Mouse (Mus musculus) small intestine, adult 2 months (tissue): ENCODE measurements around the gene Gaa. TPM values are rescaled to one million over a fixed set of nuclear protein-coding genes. Genes with fewer than 3 reads are reported as not detected.
"Not testable (repeated sequence)": the region's sequence is repeated elsewhere in the genome, so short reads cannot be mapped to it uniquely, and the experiment has no call there.

Experiments
- H3K27ac ChIP-seq: fragments of 200-500 bp; 2 replicates; pipeline ENCODE4 v1.5.1; 2012; ENCODE audit warnings: low read depth, low read length, control low read depth, inconsistent platforms; ENCODE audit not compliant: insufficient read depth
- H3K27me3 ChIP-seq: fragments of 200-500 bp; 2 replicates; pipeline ENCODE4 v1.6.1; 2012; ENCODE audit warnings: mild to moderate bottlenecking, moderate library complexity, low read length, inconsistent platforms; ENCODE audit not compliant: control insufficient read depth, insufficient read depth
- H3K36me3 ChIP-seq: fragments of 200-500 bp; 2 replicates; pipeline ENCODE4 v1.6.1; 2012; ENCODE audit warnings: mild to moderate bottlenecking, low read length, control low read depth, inconsistent platforms; ENCODE audit not compliant: control insufficient read depth, insufficient read depth
- H3K4me1 ChIP-seq: fragments of 200-500 bp; 2 replicates; pipeline ENCODE4 v1.6.1; 2012; ENCODE audit warnings: low read length, inconsistent platforms, mixed read lengths; ENCODE audit not compliant: control insufficient read depth, insufficient read depth, insufficient read length
- H3K4me3 ChIP-seq: fragments of 200-500 bp; 2 replicates; pipeline ENCODE4 v1.5.1; 2012; ENCODE audit warnings: low read depth, mild to moderate bottlenecking, control low read depth, inconsistent platforms, low read length, moderate library complexity
- CTCF ChIP-seq: fragments of 200-500 bp; IDR thresholded peaks from 2 replicates; pipeline ENCODE4 v1.5.1; 2012; ENCODE audit warnings: low read depth, mild to moderate bottlenecking, control low read depth, inconsistent platforms, low read length, moderate library complexity, mixed read lengths; ENCODE audit not compliant: insufficient replicate concordance, insufficient read length; ENCODE audit errors: extremely low read depth
- POLR2A ChIP-seq: fragments of 200-500 bp; IDR thresholded peaks from 2 replicates; pipeline ENCODE4 v1.6.1; 2012; ENCODE audit warnings: low read depth, mild to moderate bottlenecking, control low read depth, inconsistent platforms, low read length, moderate library complexity
- WGBS: fragments of 180-500 bp; shearing (Covaris S2); methylation state at CpG from one replicate; pipeline ENCODE4 v1.1.7; 2018; 5-methylcytosine and 5-hydroxymethylcytosine counted together
- polyA plus RNA-seq: library from polyadenylated mRNA; depleted of rRNA; stranded (reverse); fragments of >200 nt; gene quantifications from 2 replicates; pipeline ENCODE4 v1.2.3, GENCODE M21; 2012

The Gaa gene
- polyA plus RNA-seq, 1 experiment, result 35.8 TPM

DNA sequence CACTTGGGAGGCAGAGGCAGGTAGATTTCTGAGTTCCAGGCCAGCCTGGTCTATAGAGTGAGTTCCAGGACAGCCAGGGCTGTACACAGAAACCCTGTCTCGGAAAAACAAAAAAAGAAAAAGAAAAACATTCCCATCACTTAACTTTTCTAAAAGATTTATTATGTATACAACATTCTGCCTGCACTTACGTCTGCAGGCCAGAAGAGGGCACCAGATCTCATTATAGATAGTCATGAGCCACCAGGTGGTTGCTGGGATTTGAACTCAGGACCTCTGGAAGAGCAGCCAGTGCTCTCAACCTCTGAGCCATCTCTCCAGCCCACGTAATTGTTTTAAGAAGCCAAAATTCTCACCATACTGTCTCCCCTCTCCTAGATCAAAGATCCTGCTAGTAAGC lies 4.8 kb downstream of the Gaa start:
- not testable (repeated sequence) for H3K4me3 ChIP-seq, H3K27me3 ChIP-seq, H3K4me1 ChIP-seq, H3K36me3 ChIP-seq, H3K27ac ChIP-seq
- WGBS, result 73% methylated on average over 3 of the region's 3 CpGs
- TF ChIP-seq CTCF, result peak; percentile 45; the same call in 1 of the 2 replicates

DNA sequence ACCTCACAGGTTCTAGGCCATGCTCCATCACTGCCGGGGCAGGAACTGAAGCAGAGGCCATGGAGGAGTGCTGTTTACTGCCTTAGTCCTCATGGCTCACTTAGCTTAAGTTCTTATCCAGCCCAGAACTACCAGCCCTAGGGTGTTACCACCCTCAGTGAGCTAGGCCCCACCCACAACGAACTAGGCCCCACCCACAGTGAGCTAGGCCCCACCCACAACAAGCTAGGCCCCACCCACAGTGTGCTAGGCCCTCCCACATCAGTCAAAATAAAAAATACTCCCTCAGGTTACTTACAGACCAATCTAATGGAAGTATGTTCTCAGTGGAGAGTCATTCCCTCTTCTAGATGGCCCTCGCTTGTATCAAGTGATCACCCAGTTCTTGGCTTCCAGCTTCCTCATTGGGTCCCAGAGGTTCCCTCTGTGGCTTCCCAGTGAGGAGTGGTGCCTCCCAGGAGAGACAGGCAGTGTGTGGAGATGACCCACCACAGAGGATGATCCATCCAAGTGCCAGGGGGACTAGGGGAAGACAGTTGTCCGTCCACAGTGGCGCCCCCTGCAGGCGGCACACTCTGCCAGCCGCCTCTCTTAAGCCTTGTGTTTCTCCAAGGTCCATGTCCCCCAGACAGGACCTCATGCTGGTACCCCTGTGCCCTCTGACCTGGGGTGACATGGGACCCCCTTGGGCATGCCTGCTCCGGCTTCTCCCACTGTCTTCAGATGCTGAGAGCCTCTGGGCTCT lies 5.7 kb downstream of the Gaa start:
- Histone ChIP-seq H3K36me3 (peaks cover 6% of the 10 kb centered on the region), H3K27me3 (no peaks in the 10 kb centered on the region), H3K27ac (no peak overlapping the region), H3K4me1 (no peaks in the 10 kb centered on the region), H3K4me3 (no peak overlapping the region)
- TF ChIP-seq POLR2A (no peak), CTCF (peak; percentile 32; the same call in 1 of the 2 replicates)
- WGBS, result 86% methylated on average over 8 of the region's 8 CpGs

DNA sequence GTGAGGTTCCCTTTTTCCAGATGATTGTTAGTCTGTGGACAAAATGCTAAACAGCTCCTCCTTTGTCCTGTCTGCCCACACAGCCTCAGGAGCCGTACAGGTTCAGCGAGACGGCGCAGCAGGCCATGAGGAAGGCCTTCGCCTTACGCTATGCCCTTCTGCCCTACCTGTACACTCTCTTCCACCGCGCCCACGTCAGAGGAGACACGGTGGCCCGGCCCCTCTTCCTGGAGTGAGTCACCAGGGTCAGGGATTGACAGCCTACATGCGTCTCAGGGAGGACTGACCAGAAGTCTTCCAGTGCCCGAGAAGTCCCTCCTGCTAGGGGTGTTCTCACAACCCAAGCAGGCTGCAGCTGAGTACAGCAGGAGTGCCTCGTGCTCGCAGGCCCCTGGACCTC lies 13.3 kb downstream of the Gaa start:
- Histone ChIP-seq H3K27me3 (no peaks in the 10 kb centered on the region), H3K4me3 (no peak overlapping the region), H3K27ac (no peak overlapping the region), H3K4me1 (peaks cover 8% of the 10 kb centered on the region), H3K36me3 (peaks cover 2% of the 10 kb centered on the region; the same call in 1 of the 2 replicates)
- TF ChIP-seq CTCF (no peak), POLR2A (peak; percentile 36; the same call in 1 of the 2 replicates)
- WGBS, result 37% methylated on average over 15 of the region's 15 CpGs

DNA sequence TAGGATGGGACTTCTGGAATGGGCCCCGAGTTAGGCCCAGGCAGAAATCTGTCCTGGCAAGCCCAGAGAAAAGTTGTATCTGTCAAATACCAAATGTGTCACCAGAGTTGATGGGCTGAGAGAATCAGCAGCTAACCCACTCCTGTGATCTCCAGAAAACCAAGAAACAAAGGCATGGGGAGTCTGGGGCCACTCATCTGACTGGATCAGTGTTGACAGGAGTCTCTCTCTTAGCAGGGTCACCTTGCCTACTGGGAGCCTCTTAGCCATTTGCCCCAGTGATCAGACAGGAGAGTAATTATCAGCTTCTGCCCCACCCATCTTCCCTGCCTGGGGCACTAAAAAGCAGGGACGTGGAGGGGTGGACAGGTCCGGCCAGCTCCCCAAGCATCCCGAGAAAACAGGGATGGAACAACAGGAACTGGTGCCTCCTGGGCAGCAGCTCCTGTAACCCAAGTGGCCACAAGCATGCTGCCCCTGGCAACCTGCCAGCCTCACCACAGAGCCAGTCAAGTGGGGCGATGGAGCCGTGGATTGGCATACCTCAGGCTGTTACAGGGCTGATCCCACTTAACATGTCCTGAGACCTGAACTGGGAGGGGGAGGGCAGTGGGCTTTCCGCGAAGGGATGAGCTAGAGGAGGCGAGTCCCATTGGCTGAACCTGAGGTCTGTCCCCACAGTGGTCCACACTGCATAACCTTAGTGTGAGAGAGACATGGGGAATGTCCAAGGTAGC lies 18.3 kb downstream of the Gaa start:
- no peak for TF ChIP-seq POLR2A
- TF ChIP-seq CTCF, result no peak
- H3K4me3 ChIP-seq, result no peak overlapping the region
- H3K27ac ChIP-seq, result no peak overlapping the region
- WGBS, result 51% methylated on average over 9 of the region's 9 CpGs
- H3K4me1 ChIP-seq, result peaks cover 3% of the 10 kb centered on the region
- no peaks in the 10 kb centered on the region for H3K27me3 ChIP-seq
- peaks cover 42% of the 10 kb centered on the region for H3K36me3 ChIP-seq

DNA sequence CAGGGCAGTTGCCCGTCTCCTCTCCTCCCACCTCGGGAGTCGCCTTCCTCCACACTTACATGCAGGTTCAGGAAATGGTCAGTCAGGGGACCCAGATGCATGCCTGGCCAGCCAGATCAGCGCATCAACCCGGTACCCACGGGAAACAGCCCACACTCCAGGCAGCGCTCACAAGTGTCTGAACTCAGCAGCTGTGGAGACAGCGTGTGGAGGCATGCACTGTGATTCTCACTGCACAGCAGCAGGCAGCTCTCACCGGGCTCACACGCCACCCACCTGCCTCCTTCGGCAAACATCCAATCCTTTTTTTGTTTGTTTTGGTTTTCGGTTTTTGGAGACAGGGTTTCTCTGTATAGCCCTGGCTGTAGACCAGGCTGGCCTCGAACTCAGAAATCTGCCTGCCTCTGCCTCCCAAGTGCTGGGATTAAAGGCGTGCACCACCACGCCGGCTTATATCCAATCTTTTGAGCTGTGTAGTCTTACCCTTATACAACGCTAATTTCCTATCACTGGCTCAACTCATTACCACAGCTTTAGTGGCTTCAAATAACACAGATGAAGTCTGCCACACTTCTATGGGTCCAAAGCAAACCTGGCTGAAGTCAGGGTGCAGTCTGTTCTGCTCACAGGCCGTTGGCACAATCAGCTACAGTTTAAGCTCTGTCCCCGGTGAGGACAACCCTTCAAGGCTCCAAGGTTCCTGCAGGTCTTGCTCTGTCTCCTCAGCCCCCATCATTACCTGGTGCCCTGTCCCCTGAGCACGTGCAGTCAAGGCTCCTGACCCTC lies 19.7 kb downstream of the Gaa start:
- WGBS, result 84% methylated on average over 20 of the region's 20 CpGs
- Histone ChIP-seq H3K27me3 (no peaks in the 10 kb centered on the region), H3K36me3 (peaks cover 56% of the 10 kb centered on the region), H3K4me3 (no peak overlapping the region), H3K27ac (no peak overlapping the region), H3K4me1 (no peaks in the 10 kb centered on the region; the same call in 1 of the 2 replicates)
- TF ChIP-seq POLR2A (no peak), CTCF (no peak)

DNA sequence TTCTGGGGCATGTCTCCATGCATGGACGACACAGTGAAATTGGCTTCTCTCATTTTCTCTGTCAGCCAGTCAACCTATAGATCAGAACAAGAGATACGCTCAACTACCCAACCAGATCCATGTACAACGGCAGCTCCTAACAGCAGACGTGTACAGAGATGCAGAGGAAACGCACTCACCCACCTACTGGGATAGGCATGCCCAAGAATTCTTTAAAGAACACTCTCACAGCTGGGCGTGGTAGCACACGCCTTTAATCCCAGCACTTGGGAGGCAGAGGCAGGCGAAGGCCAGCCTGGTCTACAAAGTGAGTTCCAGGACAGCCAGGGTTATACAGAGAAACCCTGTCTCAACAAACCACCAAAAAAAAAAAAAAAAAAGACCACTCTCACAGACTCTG lies 25.2 kb downstream of the Gaa start:
- H3K4me3 ChIP-seq, H3K27me3 ChIP-seq, H3K4me1 ChIP-seq, H3K27ac ChIP-seq: not testable (repeated sequence)
- H3K36me3 ChIP-seq, result peaks cover 88% of the 10 kb centered on the region
- WGBS, result 96% methylated on average over 8 of the region's 8 CpGs

DNA sequence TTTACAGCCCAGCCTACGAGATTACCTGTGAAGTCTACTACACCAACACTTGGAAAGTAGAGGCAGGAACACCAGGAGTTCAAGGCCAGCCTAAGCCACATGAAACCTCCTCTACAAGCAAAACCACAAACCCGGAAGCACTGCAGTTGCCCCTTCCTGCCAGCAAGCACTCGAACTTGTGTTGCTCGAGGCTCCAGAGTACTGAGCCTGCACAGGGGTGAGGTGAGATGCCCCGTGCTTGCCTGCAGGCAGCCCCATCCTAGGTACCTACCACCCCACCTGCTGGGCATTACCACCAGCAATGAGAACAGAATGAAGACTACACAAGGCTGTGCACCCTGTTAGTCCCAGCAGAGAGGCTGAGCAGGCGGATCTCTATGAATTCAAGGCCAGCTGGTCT lies 30.3 kb downstream of the Gaa start:
- Histone ChIP-seq H3K4me3 (no peak overlapping the region), H3K4me1 (0 out of 2 replicates have a peak, but pooled peaks cover 6% of the 10 kb centered on the region), H3K36me3 (peaks cover 45% of the 10 kb centered on the region), H3K27ac (no peak overlapping the region), H3K27me3 (no peaks in the 10 kb centered on the region)
- 56% methylated on average over 6 of the region's 6 CpGs for WGBS
- TF ChIP-seq POLR2A (no peak), CTCF (no peak)
